Mouse (Mus musculus) liver, adult 2 months (tissue): ENCODE results near the gene Slc17a7.

Experiments
- CTCF ChIP-seq: fragments of 200-500 bp; IDR thresholded peaks from 2 replicates; pipeline ENCODE4 v1.5.1; 2011; ENCODE audit warnings: low read depth, low read length, control low read depth
- POLR2A ChIP-seq: fragments of 200-500 bp; IDR thresholded peaks from 2 replicates; pipeline ENCODE4 v1.6.1; 2011; ENCODE audit warnings: low read length, control low read depth; ENCODE audit not compliant: insufficient read depth; ENCODE audit errors: extremely low read depth

GRCm38 (mm10) chr7:45160866-45161265, 2.9 kb upstream of the Slc17a7 start:
- TF ChIP-seq POLR2A (no peak), CTCF (no peak)
